Mouse (Mus musculus): ENCODE data around the gene Tet1. TPM values are rescaled to one million over a fixed set of nuclear protein-coding genes. Genes with fewer than 3 reads are reported as not detected.
"Not testable (repeated sequence)": the region's sequence is repeated elsewhere in the genome, so short reads cannot be mapped to it uniquely, and the experiment has no call there.

The Tet1 gene
- polyA plus RNA-seq, 1 experiment from 2014 or later = 22.8 TPM

GRCm38 (mm10) chr10:62803296-62803695 lies 105.5 kb downstream of the Tet1 start:
- Histone ChIP-seq H3K36me3 (no peaks in the 10 kb centered on the region), H3K4me1 (no peaks in the 10 kb centered on the region), H3K4me3 (no peak overlapping the region), H3K27me3 (no peaks in the 10 kb centered on the region), H3K9me3 (no peaks in the 10 kb centered on the region), H3K4me2 (no peak overlapping the region), H3K27ac (no peak overlapping the region), H3K9ac (no peak overlapping the region)
- 87% methylated on average over 2 of the region's 2 CpGs for WGBS
- no peak for ATAC-seq (ENCODE audit: insufficient number of reproducible peaks, low FRiP score, low TSS enrichment, low read depth)

DNA sequence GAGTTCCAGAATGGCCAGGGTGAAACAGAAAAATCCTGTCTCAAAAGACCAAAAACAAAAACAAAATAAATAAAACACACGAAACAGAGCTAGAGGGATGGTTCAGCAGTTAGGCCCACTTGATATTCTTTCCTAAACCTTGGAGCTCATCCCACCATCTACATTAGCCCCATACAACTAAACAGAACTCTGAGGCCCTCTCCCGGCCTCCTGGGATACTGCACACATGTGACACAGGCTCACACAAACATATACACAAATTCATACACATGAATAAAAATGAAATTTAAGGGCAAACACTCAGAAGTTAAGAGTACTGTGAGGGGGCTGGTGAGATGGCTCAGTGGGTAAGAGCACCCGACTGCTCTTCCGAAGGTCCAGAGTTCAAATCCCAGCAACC lies 114.6 kb downstream of the Tet1 start:
- H3K9me3 ChIP-seq = no peaks in the 10 kb centered on the region
- 95% methylated on average over 4 of the region's 4 CpGs for WGBS
- no peak overlapping the region for H3K27ac ChIP-seq
- no peaks in the 10 kb centered on the region for H3K27me3 ChIP-seq
- peaks cover 9% of the 10 kb centered on the region; the same call in 1 of the 2 replicates for H3K4me1 ChIP-seq
- peaks cover 10% of the 10 kb centered on the region for H3K36me3 ChIP-seq
- H3K4me2 ChIP-seq = no peak overlapping the region
- no peak for ATAC-seq (ENCODE audit: insufficient number of reproducible peaks, low FRiP score, low TSS enrichment, low read depth)
- H3K4me3 ChIP-seq = no peak overlapping the region
- no peak overlapping the region for H3K9ac ChIP-seq

DNA sequence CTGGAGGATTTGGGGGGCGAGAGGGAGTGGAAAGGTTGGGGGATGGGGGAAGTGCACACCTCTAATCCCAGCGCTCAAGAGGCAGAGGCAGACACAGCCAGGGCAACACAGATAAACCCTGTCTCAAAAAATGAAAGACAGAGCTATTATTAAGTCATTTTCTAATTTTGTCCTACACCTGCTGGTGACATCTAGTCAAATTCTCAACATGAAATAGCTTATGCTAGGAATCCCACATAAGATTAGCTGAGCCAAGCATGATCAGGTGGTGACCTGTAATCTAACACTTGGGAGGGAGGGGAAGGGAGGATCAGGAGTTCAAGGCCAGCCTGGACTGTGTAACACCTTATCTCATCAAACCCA lies 115.7 kb downstream of the Tet1 start:
- Histone ChIP-seq H3K4me2 (peak overlapping the region; percentile 61), H3K9ac (no peak overlapping the region), H3K36me3 (peaks cover 19% of the 10 kb centered on the region), H3K4me1 (peaks cover 9% of the 10 kb centered on the region; the same call in 1 of the 2 replicates), H3K27me3 (no peaks in the 10 kb centered on the region), H3K27ac (peak overlapping the region; percentile 94), H3K9me3 (no peaks in the 10 kb centered on the region), H3K4me3 (peak overlapping the region; percentile 95)
- no peak for ATAC-seq (ENCODE audit: insufficient number of reproducible peaks, low FRiP score, low TSS enrichment, low read depth)
- 57% methylated on average over 2 of the region's 2 CpGs for WGBS

- peak; percentile 95 for ATAC-seq (ENCODE audit: insufficient number of reproducible peaks, low FRiP score, low TSS enrichment, low read depth)
- Histone ChIP-seq H3K27ac (peak within 1 kb of the TSS; percentile 94), H3K27me3 (no peaks in the 10 kb centered on the region), H3K9me3 (no peaks in the 10 kb centered on the region), H3K4me1 (peaks cover 9% of the 10 kb centered on the region; the same call in 1 of the 2 replicates), H3K36me3 (peaks cover 25% of the 10 kb centered on the region), H3K4me3 (peak within 1 kb of the TSS; percentile 95), H3K4me2 (peak within 1 kb of the TSS; percentile 61), H3K9ac (peak within 1 kb of the TSS; percentile 97)
- WGBS = 3% methylated on average over 55 of the region's 55 CpGs
Measured at GRCm38 (mm10) chr10:62792177-62793090, 116.4 kb downstream of the Tet1 start, which contains the start of gene Ccar1. Ccar1 (minus strand) TSS chr10:62792286.

DNA sequence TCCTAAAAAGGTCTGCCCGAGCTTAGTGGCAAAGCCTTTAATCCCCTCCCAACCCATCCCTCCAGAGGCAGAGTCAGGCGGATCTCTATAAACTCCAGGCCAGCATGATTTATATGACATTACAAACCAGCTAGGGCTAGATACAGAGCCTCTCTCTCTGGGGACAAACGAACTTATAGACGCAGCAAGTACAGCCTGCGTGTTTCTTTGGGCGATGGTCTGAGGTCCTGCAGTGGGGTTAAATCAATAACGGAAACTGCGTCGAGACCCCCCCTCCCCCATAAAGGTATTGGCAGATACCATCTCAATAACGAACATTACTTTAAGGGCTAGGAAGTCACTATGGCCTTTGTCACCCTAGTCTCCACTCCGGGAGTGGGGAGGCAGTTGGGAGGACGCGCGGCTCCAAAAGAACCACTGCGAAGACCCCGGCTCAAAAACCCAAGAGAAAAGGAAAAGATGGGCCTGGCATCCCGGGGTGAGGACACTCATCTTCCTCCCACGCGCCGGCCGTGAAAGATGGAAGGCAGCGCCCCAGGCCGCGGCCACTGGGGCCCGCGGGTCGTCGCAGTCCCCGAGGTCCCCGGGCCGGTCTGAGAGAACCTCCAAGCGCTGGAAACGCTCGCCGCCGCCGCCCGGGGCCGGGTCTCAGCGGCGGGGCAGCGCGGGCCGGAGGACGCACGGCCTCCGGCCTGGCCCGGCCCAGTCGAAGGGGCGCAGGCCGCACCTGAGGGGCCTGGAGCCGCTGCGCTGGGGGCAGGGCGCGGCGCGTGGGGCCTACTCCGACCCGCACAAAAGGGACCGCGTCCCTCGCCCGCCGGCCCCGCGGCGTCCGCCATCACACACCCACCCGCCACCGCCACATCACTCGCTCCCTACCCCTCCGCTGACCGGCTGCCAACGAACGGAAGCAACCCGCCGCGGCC lies 117.3 kb downstream of the Tet1 start:
- Histone ChIP-seq H3K27me3 (no peaks in the 10 kb centered on the region), H3K9ac (peak overlapping the region; percentile 97), H3K4me3 (peak overlapping the region; percentile 95), H3K27ac (peak overlapping the region; percentile 94), H3K36me3 (peaks cover 34% of the 10 kb centered on the region), H3K4me1 (peaks cover 9% of the 10 kb centered on the region; the same call in 1 of the 2 replicates), H3K9me3 (no peaks in the 10 kb centered on the region), H3K4me2 (peak overlapping the region; percentile 61)
- peak; percentile 76 for ATAC-seq (ENCODE audit: insufficient number of reproducible peaks, low FRiP score, low TSS enrichment, low read depth)
- WGBS = under 1% methylated on average over 71 of the region's 78 CpGs

DNA sequence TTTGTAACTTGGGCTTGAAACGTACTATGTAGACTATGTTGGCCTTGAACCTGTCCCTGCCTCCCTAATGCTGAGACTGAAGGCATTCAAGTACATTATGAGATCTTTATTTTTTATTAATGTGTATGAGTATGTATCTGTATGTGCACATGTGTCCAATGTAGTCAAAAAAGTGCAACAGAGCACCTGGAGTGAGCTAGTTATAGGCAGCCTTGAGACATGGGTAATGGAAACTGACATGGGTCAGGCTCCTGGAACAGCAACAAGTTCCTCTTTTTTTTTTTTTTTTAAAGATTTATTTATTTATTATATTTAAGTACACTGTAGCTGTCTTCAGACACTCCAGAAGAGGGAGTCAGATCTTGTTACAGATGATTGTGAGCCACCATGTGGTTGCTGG lies 127.0 kb downstream of the Tet1 start:
- ATAC-seq (ENCODE audit: insufficient number of reproducible peaks, low FRiP score, low TSS enrichment, low read depth); H3K27ac ChIP-seq; H3K4me1 ChIP-seq; H3K4me3 ChIP-seq; H3K9me3 ChIP-seq; H3K9ac ChIP-seq; H3K4me2 ChIP-seq; H3K27me3 ChIP-seq: not testable (repeated sequence)
- H3K36me3 ChIP-seq = peaks cover 86% of the 10 kb centered on the region
- WGBS = 94% methylated on average over 1 of the region's 1 CpGs

Other genes with a start within 250 kb of the Tet1 start
- 1.1 and 1.4 TPM in 2 replicates for gene Stox1, start 182.9 kb downstream of the Tet1 start, polyA plus RNA-seq (2015; fragmentation: Nextera tagmentation; extraction: Ambion mirVana)
- 102 and 106 TPM in 2 replicates for gene Ccar1, start 116.7 kb downstream of the Tet1 start, polyA plus RNA-seq (2015; fragmentation: Nextera tagmentation; extraction: Ambion mirVana)
- gene Slc25a16, start 11.6 kb upstream of the Tet1 start, polyA plus RNA-seq (2015; fragmentation: Nextera tagmentation; extraction: Ambion mirVana) = 12.0 and 12.9 TPM in 2 replicates
- 12.5 and 12.9 TPM in 2 replicates for gene Dna2, start 38.0 kb upstream of the Tet1 start, polyA plus RNA-seq (2015; fragmentation: Nextera tagmentation; extraction: Ambion mirVana)
- gene Rufy2, start 71.2 kb upstream of the Tet1 start, polyA plus RNA-seq (2015; fragmentation: Nextera tagmentation; extraction: Ambion mirVana) = 28.3 and 28.6 TPM in 2 replicates
- 85.5 and 90.8 TPM in 2 replicates for gene Hnrnph3, start 115.2 kb upstream of the Tet1 start, polyA plus RNA-seq (2015; fragmentation: Nextera tagmentation; extraction: Ambion mirVana)
- gene Pbld2, start 115.3 kb upstream of the Tet1 start, polyA plus RNA-seq (2015; fragmentation: Nextera tagmentation; extraction: Ambion mirVana) = 0.77 and 0.97 TPM in 2 replicates
- 0.89 and 1.1 TPM in 2 replicates for gene Pbld1, start 151.2 kb upstream of the Tet1 start, polyA plus RNA-seq (2015; fragmentation: Nextera tagmentation; extraction: Ambion mirVana)
- gene Atoh7, start 190.7 kb upstream of the Tet1 start, polyA plus RNA-seq (2015; fragmentation: Nextera tagmentation; extraction: Ambion mirVana) = 0.10 TPM in 1 of 2 replicates, not detected in the other

All from limb, embryonic 15.5 days (tissue).